Mouse (Mus musculus): ENCODE measurements around the gene Prlhr. TPM values are rescaled to one million over a fixed set of nuclear protein-coding genes. Genes with fewer than 3 reads are reported as not detected.

Prlhr gene
- polyA plus RNA-seq, 1 experiment from 2014 or later, result not detected

DNA sequence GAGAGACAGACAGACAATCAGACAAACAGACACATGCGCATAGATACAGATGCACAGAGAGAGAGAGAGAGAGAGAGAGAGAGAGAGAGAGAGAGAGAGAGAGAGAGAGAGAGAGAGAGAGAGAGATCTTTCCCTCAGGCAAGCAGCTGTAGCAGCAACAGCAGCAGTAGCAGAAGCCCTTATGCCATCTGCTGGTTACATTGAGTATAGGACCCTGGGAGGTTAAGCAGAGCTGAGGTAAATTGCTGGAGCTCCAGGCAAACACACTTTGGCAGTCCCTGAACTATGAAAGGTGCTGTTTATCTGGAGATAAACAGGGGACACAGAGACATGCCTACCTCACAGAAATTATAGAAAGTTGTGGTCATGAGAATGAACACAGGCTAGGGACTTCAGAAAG, 50.5 kb downstream of the Prlhr start:
- Histone ChIP-seq H3K9ac (no peak overlapping the region), H3K27me3 (no peaks in the 10 kb centered on the region), H3K27ac (no peak overlapping the region), H3K36me3 (no peaks in the 10 kb centered on the region), H3K4me2 (no peak overlapping the region), H3K4me3 (no peak overlapping the region), H3K4me1 (no peaks in the 10 kb centered on the region), H3K9me3 (no peaks in the 10 kb centered on the region)
- WGBS, result 70% methylated on average over 1 of the region's 1 CpGs
- ATAC-seq (ENCODE audit: borderline replicate concordance, extremely low read depth, low FRiP score, low TSS enrichment), result no peak

Other genes with a start within 250 kb of the Prlhr start
- 45.4 and 48.2 TPM in 2 replicates for gene Fam204a, start 241.6 kb downstream of the Prlhr start, polyA plus RNA-seq (2015; fragmentation: Nextera tagmentation; extraction: Ambion mirVana)
- 22.4 and 25.7 TPM in 2 replicates for gene Cacul1, start 112.7 kb upstream of the Prlhr start, polyA plus RNA-seq (2015; fragmentation: Nextera tagmentation; extraction: Ambion mirVana)